Mouse (Mus musculus) erythroblast, embryonic 14.5 days (primary cell): Measurements from ENCODE around the gene Stox1.

Experiments used
- GATA1 ChIP-seq: IDR thresholded peaks from 2 replicates; pipeline ENCODE4 v1.6.1; 2012; ENCODE audit warnings: low read length, inconsistent platforms, mixed read lengths
- TAL1 ChIP-seq: IDR thresholded peaks from 3 replicates; pipeline ENCODE4 v1.6.1; 2012; ENCODE audit warnings: low read length, inconsistent platforms, mixed read lengths

- TF ChIP-seq TAL1: no peak
- TF ChIP-seq GATA1: no peak
Measured at GRCm38 (mm10) chr10:62730826-62731225, 4.9 kb upstream of the Stox1 start.
